Mouse (Mus musculus) CH12.LX (cell line): ENCODE measurements at regions not wholly inside any gene's neighbourhood (a gene's known extent, or its start where the extent isn't known, plus 50 kb on each side); places are given as distances from the start of the nearest gene placed in this dataset.

Experiments
- BHLHE40 ChIP-seq: IDR thresholded peaks from 2 replicates; pipeline ENCODE4 v1.6.1; 2011; ENCODE audit warnings: mild to moderate bottlenecking, low read depth, low read length, improper control_type of control experiment
- CTCF ChIP-seq, 2 experiments: IDR thresholded peaks in 1 of 2; conservative IDR thresholded peaks in 1 of 2; 2 replicates each; pipeline ENCODE4 v1.5.1; 2011 to 2012; ENCODE audit warnings: low read depth in 2 of 2, low read length in 2 of 2, improper control_type of control experiment in 1 of 2, inconsistent platforms in 1 of 2, mild to moderate bottlenecking in 1 of 2, moderate library complexity in 1 of 2
- EP300 ChIP-seq: IDR thresholded peaks from 2 replicates; pipeline ENCODE4 v1.6.1; 2011; ENCODE audit warnings: low read length, improper control_type of control experiment
- HCFC1 ChIP-seq: IDR thresholded peaks from 2 replicates; pipeline ENCODE4 v1.6.1; 2012; ENCODE audit warnings: low read depth, mild to moderate bottlenecking, inconsistent platforms, low read length, improper control_type of control experiment
- JUND ChIP-seq: conservative IDR thresholded peaks from 2 replicates; pipeline ENCODE4 v1.6.1; 2011; ENCODE audit warnings: low read depth, low read length, improper control_type of control experiment
- KAT2A ChIP-seq: IDR thresholded peaks from 2 replicates; pipeline ENCODE4 v1.6.1; 2012; ENCODE audit warnings: low read length, improper control_type of control experiment, inconsistent platforms; ENCODE audit not compliant: insufficient replicate concordance
- MAX ChIP-seq: IDR thresholded peaks from 2 replicates; pipeline ENCODE4 v1.6.1; 2011; ENCODE audit warnings: low read length, improper control_type of control experiment
- MAZ ChIP-seq: IDR thresholded peaks from 2 replicates; pipeline ENCODE4 v1.6.1; 2012; ENCODE audit warnings: low read depth, mild to moderate bottlenecking, inconsistent platforms, low read length, improper control_type of control experiment, moderate library complexity
- POLR2A ChIP-seq: IDR thresholded peaks from 2 replicates; pipeline ENCODE4 v1.6.1; 2011; ENCODE audit warnings: low read depth, mild to moderate bottlenecking, improper control_type of control experiment, low read length
- RAD21 ChIP-seq: IDR thresholded peaks from 2 replicates; pipeline ENCODE4 v1.6.1; 2011; ENCODE audit warnings: low read depth, mild to moderate bottlenecking, low read length, improper control_type of control experiment, moderate library complexity
- RCOR1 ChIP-seq: conservative IDR thresholded peaks from 2 replicates; pipeline ENCODE4 v1.6.1; 2012; ENCODE audit warnings: low read depth, mild to moderate bottlenecking, inconsistent platforms, low read length, improper control_type of control experiment
- SIN3A ChIP-seq: IDR thresholded peaks from 2 replicates; pipeline ENCODE4 v1.6.1; 2012; ENCODE audit warnings: low read length, improper control_type of control experiment, inconsistent platforms
- SMC3 ChIP-seq: IDR thresholded peaks from 2 replicates; pipeline ENCODE4 v1.6.1; 2011; ENCODE audit warnings: low read depth, low read length, improper control_type of control experiment
- TCF12 ChIP-seq: IDR thresholded peaks from 2 replicates; pipeline ENCODE4 v1.6.1; 2014; ENCODE audit warnings: low read depth, mild to moderate bottlenecking, inconsistent platforms, low read length, improper control_type of control experiment

DNA sequence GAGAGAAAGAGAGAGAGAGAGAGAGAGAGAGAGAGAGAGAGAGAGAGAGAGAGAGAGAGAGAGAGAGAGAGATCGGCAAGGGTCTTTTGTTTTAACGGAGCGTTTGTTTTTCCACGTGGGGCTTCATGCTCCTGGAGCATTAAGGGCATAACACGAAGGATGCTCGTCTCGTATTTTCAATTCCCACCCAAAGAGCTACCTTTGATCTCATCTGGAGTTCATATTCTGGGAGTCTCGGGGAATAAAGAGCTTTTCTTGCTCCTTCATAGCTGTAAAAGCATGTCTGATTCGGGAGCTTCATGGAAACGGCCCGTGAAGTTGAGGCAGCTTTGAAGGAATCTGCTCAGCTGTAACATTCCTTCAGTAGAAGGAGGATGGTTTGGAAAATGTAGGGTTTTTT, 174.5 kb upstream of the Mocs2 start:
- TF ChIP-seq BHLHE40 (no peak), TCF12 (no peak), CTCF (conservative IDR thresholded peaks at IDR 0.05 in 1 of 2, IDR thresholded peaks at IDR 0.05 in 1 of 2; ENCODE audit: low read depth in 2 of 2, low read length in 2 of 2) (no peak), SMC3 (no peak), JUND (no peak), SIN3A (no peak), KAT2A (no peak), HCFC1 (no peak), RAD21 (no peak), POLR2A (no peak), MAX (no peak), MAZ (no peak), EP300 (no peak), RCOR1 (no peak)
